Mouse (Mus musculus) olfactory bulb, adult 2 months (tissue): ENCODE measurements at regions not wholly inside any gene's neighbourhood (a gene's known extent, or its start where the extent isn't known, plus 50 kb on each side); places are given as distances from the start of the nearest gene placed in this dataset.

Source experiments
- H3K27ac ChIP-seq: fragments of 200-500 bp; 2 replicates; pipeline ENCODE4 v1.5.1; 2012; ENCODE audit warnings: low read depth, low read length; ENCODE audit not compliant: insufficient read depth
- H3K4me1 ChIP-seq: fragments of 200-500 bp; 2 replicates; pipeline ENCODE4 v1.6.1; 2012; ENCODE audit warnings: low read length; ENCODE audit not compliant: control insufficient read depth, insufficient read depth
- H3K4me3 ChIP-seq: fragments of 200-500 bp; 2 replicates; pipeline ENCODE4 v1.5.1; 2012; ENCODE audit warnings: mild to moderate bottlenecking, low read depth, low read length, moderate library complexity; ENCODE audit not compliant: insufficient read depth
- CTCF ChIP-seq: fragments of 200-500 bp; IDR thresholded peaks from 2 replicates; pipeline ENCODE4 v1.5.1; 2012; ENCODE audit warnings: low read depth, mild to moderate bottlenecking, low read length, moderate library complexity; ENCODE audit not compliant: insufficient read depth
- POLR2A ChIP-seq: fragments of 200-500 bp; IDR thresholded peaks from 2 replicates; pipeline ENCODE4 v1.6.1; 2012; ENCODE audit warnings: mild to moderate bottlenecking, low read depth, low read length, moderate library complexity; ENCODE audit not compliant: insufficient read depth
- WGBS: fragments of 180-500 bp; shearing (Covaris S2); methylation state at CpG from one replicate; pipeline ENCODE4 v1.1.7; 2018; 5-methylcytosine and 5-hydroxymethylcytosine counted together

DNA sequence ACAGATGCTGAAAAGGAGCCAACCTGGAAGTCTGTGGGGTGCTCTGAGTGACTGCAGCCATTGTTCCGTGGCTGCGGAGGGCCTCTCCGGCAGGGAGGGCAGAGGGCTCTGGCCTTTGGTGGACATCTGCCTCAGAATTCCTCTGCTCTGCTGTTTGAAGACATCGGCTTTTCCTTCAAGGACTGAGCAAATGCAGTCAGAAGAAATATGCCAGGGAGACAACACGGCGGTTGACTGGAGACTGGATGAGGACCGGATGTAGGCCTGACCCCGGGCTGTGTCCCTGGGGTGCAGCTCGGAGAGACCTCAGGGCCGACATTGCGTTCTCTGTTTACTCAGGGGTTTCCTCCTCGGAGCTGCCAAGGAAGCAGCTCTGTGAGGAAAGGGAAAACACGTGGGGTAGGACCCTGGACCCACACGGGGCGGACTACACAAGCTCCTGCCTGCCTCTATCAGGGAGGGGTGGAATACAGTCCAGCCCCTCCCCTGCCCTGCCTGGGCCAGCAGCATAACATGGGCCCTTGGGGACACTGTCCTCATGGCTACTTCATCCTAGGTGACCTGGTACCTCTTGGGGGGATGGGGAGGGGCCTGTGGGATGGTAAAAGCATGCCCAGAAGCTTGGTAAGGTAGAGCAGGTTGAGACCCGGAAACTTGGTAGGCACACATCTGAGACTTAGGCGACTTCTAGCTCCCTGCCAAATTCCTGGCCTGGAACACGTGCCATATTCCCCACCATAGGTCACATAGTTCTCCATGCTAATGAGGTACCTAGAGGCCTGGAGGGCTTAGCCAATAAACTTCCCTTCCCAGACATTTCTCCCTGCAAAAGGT, 72.1 kb upstream of the Itga6 start:
- H3K4me1 ChIP-seq: peaks cover 8% of the 10 kb centered on the region; the same call in 1 of the 2 replicates
- no peak for TF ChIP-seq CTCF
- no peak for TF ChIP-seq POLR2A
- H3K27ac ChIP-seq: 0 out of 2 replicates have a peak overlapping the region, but pooled peaks have one; percentile 29
- 80% methylated on average over 18 of the region's 18 CpGs for WGBS
- no peak overlapping the region for H3K4me3 ChIP-seq

DNA sequence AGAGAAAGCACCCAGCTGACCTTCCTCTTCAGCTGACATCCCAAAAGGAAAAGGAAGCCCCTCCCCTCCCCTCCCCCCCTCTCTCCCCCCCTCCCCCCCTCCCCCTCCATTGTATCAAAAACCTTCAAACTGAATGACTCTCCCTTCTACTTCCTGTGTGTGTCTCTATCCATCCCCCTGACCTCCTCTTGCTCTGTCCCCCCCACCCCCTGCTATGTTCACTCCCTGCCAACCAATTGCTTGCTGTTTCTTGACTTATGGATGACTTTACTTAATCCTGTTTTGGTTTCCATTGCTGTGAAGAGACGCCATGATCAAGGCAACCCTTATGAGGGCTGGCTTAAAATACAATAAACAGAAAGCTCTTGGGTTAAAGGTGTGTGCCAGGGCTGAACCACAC, 64.7 kb upstream of the Itga6 start:
- no peaks in the 10 kb centered on the region for H3K4me1 ChIP-seq
- no peak overlapping the region for H3K27ac ChIP-seq
- TF ChIP-seq POLR2A (no peak), CTCF (no peak)
- whole genome bisulfite sequencing: 57% methylated on average over 1 of the region's 1 CpGs
- H3K4me3 ChIP-seq: no peak overlapping the region

DNA sequence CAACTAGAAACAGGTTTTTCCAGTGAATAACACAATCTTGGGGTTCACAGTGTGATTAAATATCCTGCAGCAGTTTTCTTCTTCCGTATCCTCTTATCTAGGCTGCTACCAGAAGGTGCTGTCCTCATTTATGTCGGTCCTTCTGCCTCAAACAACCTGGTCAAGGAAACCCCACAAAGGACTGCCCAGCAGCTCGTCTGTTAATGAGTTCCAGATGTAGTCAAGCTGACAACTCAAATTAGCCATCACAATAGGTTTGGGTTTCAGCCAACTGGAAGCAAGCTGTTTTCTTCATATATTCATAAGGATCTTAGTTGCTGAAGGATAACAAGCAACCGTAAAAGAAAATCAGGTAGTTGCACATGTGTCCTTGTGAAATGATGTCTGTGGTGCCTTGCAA, 64.3 kb upstream of the Itga6 start:
- Histone ChIP-seq H3K4me1 (no peaks in the 10 kb centered on the region), H3K27ac (no peak overlapping the region), H3K4me3 (no peak overlapping the region)
- TF ChIP-seq CTCF (no peak), POLR2A (no peak)
- WGBS: 83% methylated on average over 4 of the region's 4 CpGs

DNA sequence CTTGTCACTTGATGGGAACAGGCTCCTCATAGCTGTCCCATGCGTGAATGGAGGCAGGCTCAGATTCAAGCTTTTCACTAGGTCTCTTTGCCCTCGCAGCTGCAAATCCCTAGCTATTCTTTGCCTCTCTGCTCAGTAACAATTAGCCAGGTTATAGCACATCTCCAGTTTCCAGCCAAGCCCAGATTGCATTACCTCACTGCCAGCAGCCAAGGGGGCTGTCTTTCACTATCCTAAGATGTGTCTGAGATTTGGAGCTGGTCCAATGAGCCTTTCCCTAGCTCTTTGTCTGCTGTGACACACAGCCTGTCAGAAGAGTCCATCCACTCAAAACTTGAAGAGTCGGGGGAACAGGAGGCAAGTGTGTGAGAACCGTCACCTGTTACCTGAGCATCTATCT, 62.0 kb upstream of the Itga6 start:
- Histone ChIP-seq H3K4me3 (no peak overlapping the region), H3K4me1 (no peaks in the 10 kb centered on the region), H3K27ac (no peak overlapping the region)
- TF ChIP-seq POLR2A (no peak), CTCF (no peak)
- WGBS: 69% methylated on average over 4 of the region's 4 CpGs

GRCm38 (mm10) chr2:71685239-71685638, 60.2 kb upstream of the Itga6 start:
- 89% methylated on average over 7 of the region's 7 CpGs for WGBS
- peaks cover 1% of the 10 kb centered on the region for H3K4me1 ChIP-seq
- TF ChIP-seq CTCF (no peak), POLR2A (no peak)

DNA sequence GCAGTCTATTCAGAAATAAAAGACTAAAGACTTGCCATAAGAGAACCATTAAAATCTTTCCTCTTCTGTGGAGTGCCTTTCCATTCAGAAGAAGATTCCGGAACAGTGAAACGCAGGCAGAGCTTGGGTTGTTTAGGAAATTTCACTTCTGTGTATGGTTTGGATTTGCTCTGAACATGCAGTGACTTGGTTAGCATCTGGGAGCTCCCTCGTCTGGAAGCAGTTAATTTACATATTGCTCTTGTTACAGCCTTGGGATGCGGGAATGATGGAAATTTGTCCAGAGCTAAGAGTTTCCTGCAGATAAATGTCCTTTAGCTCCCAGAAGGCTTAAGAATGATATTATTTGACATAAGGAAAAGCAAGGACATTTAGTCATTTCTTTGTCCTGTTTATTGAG, 56.4 kb upstream of the Itga6 start:
- WGBS: 77% methylated on average over 4 of the region's 4 CpGs
- no peak overlapping the region for H3K4me3 ChIP-seq
- peaks cover 11% of the 10 kb centered on the region for H3K4me1 ChIP-seq
- no peak overlapping the region for H3K27ac ChIP-seq
- no peak for TF ChIP-seq CTCF

More at GRCm38 (mm10) chr2:71685239-71685638, 60.2 kb upstream of the Itga6 start:
- H3K4me3 ChIP-seq: no peak overlapping the region
- no peak overlapping the region for H3K27ac ChIP-seq

GRCm38 (mm10) chr2:71690277-71691161, 54.9 kb upstream of the Itga6 start:
- TF ChIP-seq POLR2A (no peak), CTCF (no peak)
- Histone ChIP-seq H3K4me1 (peaks cover 11% of the 10 kb centered on the region), H3K27ac (peak overlapping the region; percentile 54), H3K4me3 (no peak overlapping the region)
- WGBS: 28% methylated on average over 27 of the region's 27 CpGs

GRCm38 (mm10) chr2:71694758-71695310, 50.6 kb upstream of the Itga6 start:
- no peak overlapping the region for H3K4me3 ChIP-seq
- TF ChIP-seq POLR2A (no peak), CTCF (no peak)
- H3K4me1 ChIP-seq: peaks cover 11% of the 10 kb centered on the region
- WGBS: 52% methylated on average over 6 of the region's 6 CpGs
- no peak overlapping the region for H3K27ac ChIP-seq
